Mouse (Mus musculus) erythroblast, embryonic 14.5 days (primary cell): Measurements from ENCODE around the gene Olfr1246.

ENCODE experiments used
- GATA1 ChIP-seq: IDR thresholded peaks from 2 replicates; pipeline ENCODE4 v1.6.1; 2012; ENCODE audit warnings: low read length, inconsistent platforms, mixed read lengths
- TAL1 ChIP-seq: IDR thresholded peaks from 3 replicates; pipeline ENCODE4 v1.6.1; 2012; ENCODE audit warnings: low read length, inconsistent platforms, mixed read lengths

DNA sequence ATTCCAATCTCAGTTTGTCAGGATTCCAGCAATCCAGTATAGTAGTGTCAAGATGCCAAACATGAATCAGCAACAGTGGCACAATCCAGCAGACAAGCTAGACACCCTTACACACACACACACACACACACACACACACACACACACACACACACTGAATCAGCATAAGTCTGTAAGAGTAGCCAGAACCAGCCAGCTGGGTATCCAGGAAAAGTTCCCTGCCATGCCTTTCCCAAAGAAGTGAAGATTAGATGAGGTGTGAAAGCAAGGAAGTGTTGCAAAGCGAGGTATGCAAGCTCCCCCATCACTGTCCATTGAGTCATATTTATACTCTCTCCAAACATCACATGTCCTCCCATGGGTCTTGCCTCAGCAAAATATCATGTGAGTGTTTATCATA is 53.0 kb downstream of the Olfr1246 start:
- no peak for TF ChIP-seq GATA1
- no peak for TF ChIP-seq TAL1
